Mouse (Mus musculus) WW6 (cell line): ENCODE measurements at regions not wholly inside any gene's neighbourhood (a gene's known extent, or its start where the extent isn't known, plus 50 kb on each side); places are given as distances from the start of the nearest gene placed in this dataset.

Experiments used
- DNase-seq: peaks from one replicate; pipeline ENCODE4 v3.0.0-alpha.2; 2013; ENCODE audit warnings: low read depth, low spot score

GRCm38 (mm10) chr5:33512253-33512884 lies 78.6 kb upstream of the Nkx1-1 start:
- no peak for DNase-seq

- no peak for DNase-seq
These were observed 77.9 kb upstream of the Nkx1-1 start for GRCm38 (mm10) chr5:33511529-33512252.

GRCm38 (mm10) chr5:33505786-33506185 lies 72.0 kb upstream of the Nkx1-1 start:
- no peak for DNase-seq

GRCm38 (mm10) chr5:33501735-33502495 lies 68.1 kb upstream of the Nkx1-1 start:
- DNase-seq: no peak

- no peak for DNase-seq
These were observed 67.4 kb upstream of the Nkx1-1 start for GRCm38 (mm10) chr5:33501211-33501610.

GRCm38 (mm10) chr5:33495900-33496529 lies 62.2 kb upstream of the Nkx1-1 start:
- peak; percentile 71 for DNase-seq

- DNase-seq: no peak
These were observed 61.5 kb upstream of the Nkx1-1 start for GRCm38 (mm10) chr5:33495276-33495675.

GRCm38 (mm10) chr5:33492604-33493315 lies 59.0 kb upstream of the Nkx1-1 start:
- no peak for DNase-seq

- no peak for DNase-seq
These were observed 55.5 kb upstream of the Nkx1-1 start for GRCm38 (mm10) chr5:33489286-33489685.

- no peak for DNase-seq
These were observed 54.4 kb upstream of the Nkx1-1 start for GRCm38 (mm10) chr5:33488152-33488561.

GRCm38 (mm10) chr5:33485765-33486164 lies 52.0 kb upstream of the Nkx1-1 start:
- no peak for DNase-seq
